Mouse (Mus musculus) ES-CJ7 (cell line): ENCODE measurements around the gene Gnai2.

Experiments
- DNase-seq: peaks from one replicate; pipeline ENCODE4 v3.0.0; 2011; ENCODE audit warnings: low read depth, low spot score

Gnai2 gene

DNA sequence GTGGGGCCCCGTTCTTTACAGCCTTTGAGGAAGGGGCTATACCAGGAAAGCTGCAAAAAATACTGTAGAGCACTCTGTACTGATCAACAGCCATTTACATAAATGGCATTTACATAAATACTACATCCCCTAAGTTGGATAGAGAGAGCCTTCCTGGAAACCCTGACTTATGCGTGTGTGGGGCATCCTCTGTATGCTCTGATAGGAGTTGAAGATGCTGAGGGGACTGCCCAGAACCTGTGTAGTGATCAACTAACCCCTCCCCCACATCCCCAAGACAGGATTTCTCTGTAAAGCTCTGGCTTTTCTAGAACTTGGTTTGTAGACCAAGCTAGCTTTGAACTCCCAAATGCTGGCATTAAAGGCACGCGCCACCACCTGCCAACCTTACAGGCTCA is 25.7 kb downstream of the Gnai2 start:
- DNase-seq: no peak

DNA sequence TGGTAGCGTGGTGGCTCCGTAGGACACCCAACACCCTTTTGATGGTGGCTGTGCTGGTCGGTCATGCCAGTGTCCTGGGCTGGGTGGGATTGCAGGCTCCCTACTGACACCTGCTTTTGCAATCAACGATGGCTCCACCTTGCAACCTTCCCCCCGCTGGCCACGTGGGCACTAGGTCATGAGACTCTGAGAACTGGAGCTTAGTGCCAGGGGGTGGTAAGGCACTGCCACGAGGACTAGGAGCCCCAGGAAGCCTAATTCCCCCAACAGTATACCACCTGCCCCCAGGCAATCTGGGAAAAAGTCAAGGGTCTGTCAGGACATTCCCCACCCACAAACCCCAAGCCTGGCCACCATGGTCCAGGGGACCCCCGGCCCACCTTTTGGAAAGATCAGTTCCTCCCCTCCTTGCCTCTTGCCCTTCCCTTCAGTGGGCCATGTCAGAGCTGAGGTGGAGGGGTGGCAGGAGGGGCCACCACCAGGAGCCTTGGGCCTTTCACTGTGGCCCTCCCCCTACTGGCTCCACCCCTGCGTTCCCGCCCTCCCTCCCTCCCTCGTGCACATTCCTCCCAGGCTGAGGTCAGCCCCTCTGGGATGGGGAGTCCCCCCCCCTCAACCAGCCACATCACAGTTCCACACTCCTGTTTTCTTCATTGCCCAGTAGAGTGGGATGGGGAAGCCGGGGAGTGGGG is 26.3 kb downstream of the Gnai2 start, which contains the start of gene Sema3b:
TSS of gene Sema3b (minus strand) at position 489 of the 692 bp plus-strand sequence.
- no peak for DNase-seq

GRCm38 (mm10) chr9:107607653-107608245 is 27.4 kb downstream of the Gnai2 start:
- DNase-seq: no peak

DNA sequence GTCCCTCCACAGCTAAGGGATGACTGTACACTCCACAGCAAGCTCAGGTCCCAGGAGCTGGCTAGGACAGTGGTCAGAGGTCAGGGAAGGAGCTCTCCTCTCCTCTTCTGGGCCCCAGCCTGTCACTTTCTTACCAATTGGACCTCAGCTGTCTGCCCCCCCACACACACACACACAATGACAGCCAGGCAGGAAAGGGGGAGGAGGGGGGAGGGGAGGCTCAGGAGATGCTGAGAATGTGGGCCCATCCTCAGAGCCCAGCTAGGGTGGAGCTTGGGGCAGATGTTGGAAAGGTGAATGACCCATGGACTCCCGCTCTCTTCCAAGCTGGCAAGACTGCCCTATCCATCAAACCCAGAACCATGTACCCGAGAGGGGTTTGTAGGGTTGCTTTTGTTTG is 28.1 kb downstream of the Gnai2 start:
- DNase-seq: no peak

GRCm38 (mm10) chr9:107606591-107606990 is 28.6 kb downstream of the Gnai2 start:
- DNase-seq: no peak

DNA sequence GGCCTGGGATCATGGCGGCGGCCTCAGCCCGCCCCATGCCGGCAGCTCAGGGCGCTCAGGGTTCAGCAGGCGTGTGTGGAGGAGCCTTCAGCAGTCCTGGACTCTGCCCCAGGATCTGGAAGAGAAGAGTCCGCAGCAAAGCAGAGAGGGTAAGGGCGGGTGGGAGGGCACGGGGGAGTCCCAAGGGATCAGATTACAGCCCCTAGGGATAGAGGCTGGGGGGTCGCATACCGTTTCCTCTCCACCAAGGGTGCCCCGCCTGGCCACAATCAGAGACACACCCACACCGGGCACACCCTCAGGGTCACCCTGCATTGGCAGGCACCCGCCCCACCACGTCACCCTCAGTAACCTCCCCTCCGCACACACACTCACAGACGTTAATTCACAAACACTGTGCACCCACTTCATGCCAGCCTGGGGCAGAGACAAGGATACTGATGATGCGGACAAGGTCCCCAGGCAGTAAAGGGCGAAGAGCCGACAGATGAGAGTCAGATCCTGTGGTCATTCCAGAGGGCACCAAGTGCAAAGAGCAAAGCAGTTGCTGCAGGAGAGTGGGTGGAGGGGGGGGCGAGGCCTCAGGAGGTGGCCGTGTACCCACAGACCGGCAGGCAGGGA is 30.0 kb downstream of the Gnai2 start:
- DNase-seq: no peak

DNA sequence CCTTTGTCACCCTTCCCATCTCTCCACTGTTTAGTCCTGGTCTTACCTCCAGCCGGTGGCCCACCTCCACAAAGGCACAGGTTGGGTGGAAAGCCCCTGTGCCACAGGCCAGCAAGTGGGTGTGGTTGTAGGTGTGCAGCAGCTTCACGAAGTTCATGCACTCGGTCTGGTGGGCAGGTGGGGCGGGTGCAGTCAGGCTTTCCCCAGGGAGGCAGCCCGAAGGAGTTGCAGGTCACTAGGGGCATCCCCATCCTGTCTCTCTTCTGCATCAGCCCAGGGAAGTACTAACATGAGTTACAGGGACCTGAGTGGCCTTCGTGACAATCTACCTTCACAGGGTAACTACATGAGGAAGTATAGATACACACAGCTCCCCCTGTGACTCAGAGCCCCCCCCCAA is 31.9 kb downstream of the Gnai2 start:
- no peak for DNase-seq

GRCm38 (mm10) chr9:107602068-107602648 is 33.0 kb downstream of the Gnai2 start:
- peak; percentile 87 for DNase-seq

DNA sequence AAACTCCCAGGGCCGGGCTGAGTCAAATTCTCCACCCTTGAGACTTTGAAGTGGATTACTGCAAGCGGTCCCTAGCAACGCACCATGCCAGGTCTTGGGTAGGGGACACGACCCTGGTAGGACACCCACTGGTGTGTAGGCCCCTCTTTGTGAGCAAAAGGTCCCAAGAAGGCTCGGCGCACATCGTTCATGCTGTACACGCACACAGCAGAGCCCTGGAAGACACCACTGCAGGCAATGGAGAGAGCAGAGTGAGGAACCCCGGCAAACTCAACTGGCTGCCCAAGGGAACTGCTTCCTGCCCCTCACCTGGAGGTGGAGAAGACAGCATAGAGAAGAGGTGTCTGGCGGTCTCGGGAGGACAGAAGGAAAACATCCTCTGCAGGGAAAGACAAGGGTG is 33.9 kb downstream of the Gnai2 start:
- DNase-seq: no peak

DNA sequence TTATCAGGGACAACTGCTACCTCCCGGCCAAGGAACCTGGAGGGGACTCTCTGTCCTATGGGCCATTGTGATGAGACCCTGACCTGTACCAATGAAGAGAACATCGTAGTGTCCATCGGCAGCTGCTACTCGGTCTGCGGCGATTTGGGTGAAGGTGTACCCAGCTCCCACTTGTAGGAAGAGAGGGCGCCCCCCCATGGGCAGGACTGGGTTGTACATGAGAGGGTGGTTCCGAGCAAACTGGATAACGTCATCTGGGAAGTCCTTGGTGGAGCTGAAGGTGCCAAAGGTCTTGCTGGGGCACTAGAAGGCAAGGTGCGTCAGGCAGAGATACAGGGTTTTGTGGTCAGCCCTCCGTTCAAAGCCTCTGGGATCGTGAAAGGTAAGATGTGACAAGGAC is 34.4 kb downstream of the Gnai2 start:
- peak; percentile 66 for DNase-seq

DNA sequence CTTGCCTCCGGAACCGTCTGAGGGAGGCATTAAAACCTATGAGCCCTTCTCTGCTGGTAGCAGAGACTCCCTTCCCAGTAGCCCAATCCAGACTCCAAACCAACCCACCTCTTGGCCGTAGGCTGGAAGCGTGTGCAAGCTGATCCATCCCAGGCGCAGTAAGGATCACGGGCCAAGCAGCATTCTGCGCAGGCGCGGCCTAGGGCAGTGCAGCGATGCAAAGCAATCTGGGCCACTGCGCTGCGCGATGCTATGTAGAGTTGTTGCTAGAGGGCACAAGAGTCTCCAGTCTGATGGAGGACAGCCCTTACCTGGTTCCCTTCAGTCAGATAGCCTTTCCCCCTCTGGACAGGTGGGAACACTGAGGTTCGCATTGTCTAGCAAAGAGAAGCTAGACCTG is 35.3 kb downstream of the Gnai2 start:
- peak; percentile 88 for DNase-seq

- peak; percentile 51 for DNase-seq
Observed at GRCm38 (mm10) chr9:107599433-107599832, 35.7 kb downstream of the Gnai2 start.

DNA sequence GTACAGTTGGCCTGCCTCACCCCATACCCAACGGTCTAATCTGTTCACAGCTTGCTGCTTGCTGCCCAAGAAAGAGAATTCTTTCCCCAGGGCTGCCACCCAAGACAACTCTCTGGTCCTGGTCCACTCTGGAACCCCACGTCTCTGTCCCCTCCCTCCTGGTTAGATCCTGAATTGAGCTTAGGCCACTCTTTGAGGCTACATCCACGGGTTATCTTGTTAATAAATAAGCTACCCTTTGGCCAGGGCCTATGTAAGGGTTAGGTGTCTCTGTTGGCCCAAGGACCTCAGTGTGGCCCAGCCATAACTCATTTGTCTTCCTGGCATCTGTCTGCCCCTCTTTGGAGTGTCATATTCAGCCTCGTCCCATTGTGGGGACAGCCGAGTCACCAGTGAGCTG is 36.8 kb downstream of the Gnai2 start:
- DNase-seq: no peak

DNA sequence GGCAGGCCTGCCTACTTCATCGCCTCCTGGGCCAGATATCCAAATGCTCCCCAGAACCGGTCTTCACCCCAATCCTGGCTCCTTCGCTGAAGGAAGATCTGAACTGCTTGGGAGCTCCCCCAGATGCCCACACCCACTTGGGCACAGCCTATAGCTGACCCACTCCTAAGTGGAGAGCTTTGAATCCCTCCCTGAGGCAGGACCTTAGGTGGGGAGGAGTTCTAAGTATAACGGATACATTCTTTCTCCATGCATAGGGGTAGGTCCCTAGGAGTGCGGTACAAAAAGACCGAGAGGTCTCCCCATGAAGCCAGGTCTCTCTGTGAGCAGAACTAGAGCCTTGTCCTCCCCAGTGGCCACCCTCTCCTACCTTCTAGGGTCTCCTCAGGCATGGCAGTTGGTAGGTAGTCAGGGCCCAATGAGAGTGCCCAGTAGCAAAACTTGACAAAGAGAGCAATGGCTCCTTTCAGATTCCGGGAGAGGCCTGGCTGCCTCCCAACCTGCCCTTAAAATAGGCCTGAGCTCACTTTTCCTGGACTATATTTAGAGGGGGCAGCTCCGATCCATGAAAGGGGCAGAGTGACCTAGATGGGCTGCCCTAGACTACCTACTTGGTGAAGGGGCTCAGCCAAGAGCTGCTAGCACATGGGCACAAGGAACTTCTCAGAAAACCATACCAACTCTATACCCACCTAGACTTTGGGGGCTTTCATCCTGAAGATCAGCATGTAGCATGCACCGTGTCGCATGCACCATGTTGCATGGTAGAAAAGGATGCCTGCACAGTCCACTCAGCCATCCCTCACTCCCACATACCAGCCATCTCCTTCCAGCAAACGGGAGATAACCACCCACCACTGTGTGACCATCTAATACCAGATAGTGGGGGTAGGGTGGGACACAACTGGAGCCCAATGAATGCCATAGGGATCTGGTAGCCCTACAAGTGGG is 38.3 kb downstream of the Gnai2 start:
- no peak for DNase-seq

DNA sequence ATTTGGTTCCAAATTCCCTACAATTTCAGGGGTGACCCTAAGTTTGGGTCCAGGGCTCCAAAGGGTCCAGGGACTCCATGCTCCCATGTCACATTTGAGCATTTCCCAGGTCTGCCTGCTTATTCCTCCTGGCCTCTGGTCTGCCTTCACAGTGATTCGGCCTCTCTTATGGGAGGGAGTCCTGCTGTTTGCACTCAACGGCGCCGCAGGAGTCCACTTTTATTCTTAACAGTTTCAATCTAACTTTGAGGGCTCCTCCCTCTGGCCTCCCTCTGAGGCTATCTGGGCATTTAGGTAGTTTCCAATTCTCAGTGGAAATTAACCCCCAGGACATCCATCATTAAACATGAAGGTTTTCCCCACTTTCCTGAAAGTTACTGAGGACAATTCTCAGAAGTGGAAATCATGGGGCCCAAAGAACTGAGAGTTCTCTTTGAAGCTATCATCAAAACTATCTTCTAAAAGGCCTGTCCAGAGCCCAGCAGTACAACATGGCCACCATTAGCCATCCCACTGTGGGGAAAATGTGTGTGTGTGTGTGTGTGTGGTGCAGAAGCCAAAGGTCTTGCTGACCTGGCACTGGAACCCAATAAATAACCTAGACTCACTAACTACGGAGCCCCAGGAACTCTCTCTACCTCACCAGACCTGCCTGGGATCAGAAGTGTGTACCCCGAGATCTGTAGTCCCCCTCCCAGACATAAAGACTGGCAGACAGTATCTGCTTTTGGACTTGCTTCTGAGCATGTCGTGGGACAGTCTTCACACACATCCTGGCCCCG is 40.7 kb downstream of the Gnai2 start:
- DNase-seq: peak; percentile 90

- no peak for DNase-seq
Observed at GRCm38 (mm10) chr9:107593101-107593976, 41.8 kb downstream of the Gnai2 start.

DNA sequence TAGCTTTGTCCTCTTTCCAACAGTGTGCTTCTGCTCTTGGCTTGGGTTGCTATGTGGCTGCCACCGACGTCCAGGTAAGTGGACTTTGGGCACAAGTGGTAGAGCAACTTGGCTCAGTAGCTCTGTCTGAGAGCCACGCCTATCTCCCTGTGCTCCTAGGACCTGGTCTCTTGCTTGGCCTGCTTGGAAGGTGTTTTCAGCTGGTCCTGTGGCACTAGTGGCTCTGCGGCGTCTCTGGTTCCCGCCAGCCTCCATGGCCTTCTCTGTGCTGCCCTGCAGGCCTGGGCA is 44.5 kb downstream of the Gnai2 start:
- no peak for DNase-seq

- peak; percentile 76 for DNase-seq
Observed at GRCm38 (mm10) chr9:107590058-107590772, 45.0 kb downstream of the Gnai2 start.
